Mouse (Mus musculus) kidney, adult 2 months (tissue): ENCODE results near the gene Lpcat1.

ENCODE experiments used
- CTCF ChIP-seq: fragments of 200-500 bp; conservative IDR thresholded peaks from 2 replicates; pipeline ENCODE4 v1.5.1; 2011; ENCODE audit warnings: low read depth, mild to moderate bottlenecking, control low read depth, low read length, moderate library complexity, mixed read lengths; ENCODE audit not compliant: insufficient read depth, insufficient read length
- POLR2A ChIP-seq: fragments of 200-500 bp; IDR thresholded peaks from one replicate; pipeline ENCODE4 v1.6.1; 2011; ENCODE audit warnings: low read depth, low read length, control low read depth

DNA sequence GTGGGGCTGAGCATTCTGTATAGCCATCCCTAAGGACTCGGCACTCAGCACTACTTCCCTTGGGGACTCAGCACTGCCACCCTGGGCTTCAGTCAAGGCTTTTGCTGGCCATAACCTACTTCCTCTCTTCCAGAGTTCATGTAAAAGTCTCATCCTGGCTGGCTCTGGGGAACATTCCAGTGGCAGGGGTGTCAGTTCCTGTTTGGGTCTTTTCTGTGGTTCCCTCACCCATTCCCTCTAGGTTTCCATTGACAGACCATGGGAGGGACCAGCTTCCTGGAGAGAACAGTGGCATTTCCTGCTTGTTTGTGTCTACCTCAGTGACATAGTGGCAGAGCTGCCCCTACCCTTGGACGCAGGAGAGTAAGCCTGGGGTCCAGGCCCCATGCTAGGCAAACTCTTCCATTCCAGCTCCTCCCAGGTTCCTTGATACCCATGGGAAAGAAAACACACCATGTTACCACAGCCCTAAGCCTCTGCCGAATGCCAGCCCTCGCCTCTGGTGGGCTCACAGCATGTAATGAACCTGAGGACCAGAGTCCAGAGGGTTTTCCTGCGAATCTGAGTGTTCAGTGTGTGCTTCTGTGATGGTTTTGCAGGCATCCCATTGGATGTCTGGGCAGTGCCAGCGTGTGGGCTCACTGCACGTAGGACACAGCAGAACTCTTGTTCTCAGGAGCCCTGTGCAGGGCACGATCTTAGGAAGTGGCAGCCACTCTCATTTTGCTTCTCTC lies 42.0 kb downstream of the Lpcat1 start:
- no peak for TF ChIP-seq CTCF
- no peak for TF ChIP-seq POLR2A
